Mouse (Mus musculus) 416B (cell line): ENCODE measurements around the gene Exoc4.

Experiments used
- DNase-seq: peaks from one replicate; pipeline ENCODE4 v3.0.0; 2011; ENCODE audit warnings: low read depth

Gene Exoc4

GRCm38 (mm10) chr6:33248894-33249758, at the start of gene Exoc4:
Exoc4 (plus strand) TSS chr6:33249085.
- DNase-seq, result peak; percentile 98

GRCm38 (mm10) chr6:33218780-33219179, 30.1 kb upstream of the Exoc4 start:
- no peak for DNase-seq

GRCm38 (mm10) chr6:33226700-33227099, 22.2 kb upstream of the Exoc4 start:
- no peak for DNase-seq

- no peak for DNase-seq
These were observed 21.5 kb upstream of the Exoc4 start for GRCm38 (mm10) chr6:33227371-33227770.

- DNase-seq, result no peak
These were observed 7.6 kb upstream of the Exoc4 start for GRCm38 (mm10) chr6:33241250-33241649.

- DNase-seq, result no peak
These were observed 4.3 kb upstream of the Exoc4 start for GRCm38 (mm10) chr6:33244546-33244945.

- DNase-seq, result no peak
These were observed 1.7 kb upstream of the Exoc4 start for GRCm38 (mm10) chr6:33247146-33247545.

- DNase-seq, result no peak
These were observed 1.1 kb upstream of the Exoc4 start for GRCm38 (mm10) chr6:33247576-33248355.

- DNase-seq, result peak; percentile 41
These were observed 7.8 kb downstream of the Exoc4 start for GRCm38 (mm10) chr6:33256638-33257037.

GRCm38 (mm10) chr6:33257076-33257789, 8.3 kb downstream of the Exoc4 start:
- DNase-seq, result no peak

GRCm38 (mm10) chr6:33259926-33260325, 11.0 kb downstream of the Exoc4 start:
- DNase-seq, result no peak

GRCm38 (mm10) chr6:33261606-33262005, 12.7 kb downstream of the Exoc4 start:
- no peak for DNase-seq

GRCm38 (mm10) chr6:33263950-33264349, 15.1 kb downstream of the Exoc4 start:
- no peak for DNase-seq

- no peak for DNase-seq
These were observed 15.5 kb downstream of the Exoc4 start for GRCm38 (mm10) chr6:33264388-33264787.

GRCm38 (mm10) chr6:33267571-33267970, 18.7 kb downstream of the Exoc4 start:
- no peak for DNase-seq

GRCm38 (mm10) chr6:33283523-33283922, 34.6 kb downstream of the Exoc4 start:
- no peak for DNase-seq

GRCm38 (mm10) chr6:33283936-33284335, 35.1 kb downstream of the Exoc4 start:
- no peak for DNase-seq

GRCm38 (mm10) chr6:33286376-33286775, 37.5 kb downstream of the Exoc4 start:
- no peak for DNase-seq

- no peak for DNase-seq
These were observed 45.7 kb downstream of the Exoc4 start for GRCm38 (mm10) chr6:33294626-33295025.

- DNase-seq, result peak; percentile 40
These were observed 48.7 kb downstream of the Exoc4 start for GRCm38 (mm10) chr6:33297566-33297965.

- no peak for DNase-seq
These were observed 49.9 kb downstream of the Exoc4 start for GRCm38 (mm10) chr6:33298768-33299167.

GRCm38 (mm10) chr6:33305996-33306395, 57.1 kb downstream of the Exoc4 start:
- no peak for DNase-seq
